Mouse (Mus musculus) hindbrain, postnatal 0 days (tissue): ENCODE data around the gene Gabbr1. TPM values are rescaled to one million over a fixed set of nuclear protein-coding genes. Genes with fewer than 3 reads are reported as not detected.
A peak's percentile ranks its signal among the peaks of the same experiment; 100 is the strongest.

Source experiments
- ATAC-seq: fragments of 200-750 bp; cut with Nextera tagmentation; 2 replicates; pipeline ENCODE4 v1.8.0; 2017; ENCODE audit warnings: mild to moderate bottlenecking, moderate TSS enrichment, moderate library complexity
- DNase-seq: peaks from one replicate; pipeline ENCODE4 v3.0.0-alpha.2; 2015; ENCODE audit warnings: low spot score
- H3K27ac ChIP-seq: fragments of 300-500 bp; sonication (generic); 2 replicates; pipeline ENCODE4 v1.5.1; 2014; ENCODE audit warnings: mild to moderate bottlenecking
- H3K27me3 ChIP-seq: fragments of 300-500 bp; sonication (generic); 2 replicates; pipeline ENCODE4 v1.6.1; 2014; ENCODE audit warnings: low read length, mixed read lengths; ENCODE audit not compliant: insufficient read depth
- H3K36me3 ChIP-seq: fragments of 300-500 bp; sonication (generic); 2 replicates; pipeline ENCODE4 v1.6.1; 2014; ENCODE audit warnings: low read length, mixed read lengths; ENCODE audit not compliant: insufficient read depth
- H3K4me1 ChIP-seq: fragments of 300-500 bp; sonication (generic); 2 replicates; pipeline ENCODE4 v1.6.1; 2014; ENCODE audit warnings: antibody characterized with exemption, low read length, mixed read lengths; ENCODE audit not compliant: insufficient read depth
- H3K4me2 ChIP-seq: fragments of 300-500 bp; sonication (generic); 2 replicates; pipeline ENCODE4 v1.6.1; 2014; ENCODE audit warnings: low read depth, mild to moderate bottlenecking, low read length, moderate library complexity, mixed read lengths
- H3K4me3 ChIP-seq: fragments of 300-500 bp; sonication (generic); 2 replicates; pipeline ENCODE4 v1.5.1; 2014; ENCODE audit warnings: low read length
- H3K9ac ChIP-seq: fragments of 300-500 bp; sonication (generic); replicated peaks from 2 replicates; pipeline ENCODE4 v1.6.1; 2014; ENCODE audit warnings: mild to moderate bottlenecking, low read length, moderate library complexity, mixed read lengths
- H3K9me3 ChIP-seq: fragments of 300-500 bp; sonication (generic); 2 replicates; pipeline ENCODE4 v1.6.1; 2016; ENCODE audit warnings: low read length, mixed read lengths
- CTCF ChIP-seq: IDR thresholded peaks from 2 replicates; pipeline ENCODE4 v1.5.1; 2016; ENCODE audit warnings: antibody characterized with exemption, control low read depth, low read depth
- WGBS: fragments of 180-500 bp; shearing (Covaris S2); extraction: QIAGEN DNeasy Blood & Tissue Kit; methylation state at CpG from one replicate; pipeline ENCODE4 v1.1.7; 2014; 5-methylcytosine and 5-hydroxymethylcytosine counted together
- polyA plus RNA-seq: library from polyadenylated mRNA; unstranded; fragments of >200 nt; fragmentation: Nextera tagmentation; extraction: Ambion mirVana; gene quantifications from 2 replicates; pipeline ENCODE4 v1.2.1, GENCODE M21; 2015
- total RNA-seq: library from RNA; depleted of rRNA; stranded (reverse); fragments of >200 nt; gene quantifications from 2 replicates; pipeline ENCODE4 v1.2.3, GENCODE M21; 2014

Gabbr1 gene
- total and polyA plus RNA-seq, 2 experiments from 2014 or later: 98.3 to 519 TPM

GRCm38 (mm10) chr17:37081659-37082058 is 35.9 kb downstream of the Gabbr1 start:
- Histone ChIP-seq H3K36me3 (peaks cover under 1% of the 10 kb centered on the region; the same call in 1 of the 2 replicates), H3K9ac (no peak overlapping the region), H3K27me3 (no peaks in the 10 kb centered on the region), H3K9me3 (no peaks in the 10 kb centered on the region), H3K27ac (no peak overlapping the region), H3K4me2 (no peak overlapping the region), H3K4me1 (no peaks in the 10 kb centered on the region; the same call in none of the 2 replicates), H3K4me3 (no peak overlapping the region)
- TF ChIP-seq CTCF: no peak
- DNase-seq: no peak
- ATAC-seq: peak; percentile 3; the same call in 1 of the 2 replicates
- 86% methylated on average over 4 of the region's 4 CpGs for WGBS

GRCm38 (mm10) chr17:37083327-37083726 is 37.6 kb downstream of the Gabbr1 start:
- WGBS: 5% methylated on average over 8 of the region's 8 CpGs
- no peaks in the 10 kb centered on the region; the same call in none of the 2 replicates for H3K4me1 ChIP-seq

GRCm38 (mm10) chr17:37084632-37085031 is 38.9 kb downstream of the Gabbr1 start:
- Histone ChIP-seq H3K4me3 (no peak overlapping the region), H3K9ac (no peak overlapping the region), H3K27me3 (no peaks in the 10 kb centered on the region), H3K4me2 (no peak overlapping the region), H3K4me1 (no peaks in the 10 kb centered on the region; the same call in 1 of the 2 replicates), H3K9me3 (no peaks in the 10 kb centered on the region), H3K36me3 (no peaks in the 10 kb centered on the region), H3K27ac (no peak overlapping the region)
- 63% methylated on average over 5 of the region's 5 CpGs for WGBS
- no peak for DNase-seq
- no peak for ATAC-seq
- peak; percentile 59 for TF ChIP-seq CTCF

More at GRCm38 (mm10) chr17:37083327-37083726, 37.6 kb downstream of the Gabbr1 start:
- H3K36me3 ChIP-seq: no peaks in the 10 kb centered on the region
- no peak overlapping the region for H3K27ac ChIP-seq
- ATAC-seq: peak; percentile 73
- no peak overlapping the region for H3K4me2 ChIP-seq
- H3K4me3 ChIP-seq: no peak overlapping the region
- TF ChIP-seq CTCF: peak; percentile 92
- no peak overlapping the region for H3K9ac ChIP-seq
- peak; percentile 87 for DNase-seq
- H3K27me3 ChIP-seq: no peaks in the 10 kb centered on the region
- no peaks in the 10 kb centered on the region for H3K9me3 ChIP-seq

GRCm38 (mm10) chr17:37085545-37085944 is 39.8 kb downstream of the Gabbr1 start:
- no peak for ATAC-seq
- Histone ChIP-seq H3K4me1 (no peaks in the 10 kb centered on the region), H3K4me3 (no peak overlapping the region), H3K27ac (no peak overlapping the region), H3K4me2 (no peak overlapping the region), H3K27me3 (no peaks in the 10 kb centered on the region), H3K9ac (no peak overlapping the region), H3K9me3 (no peaks in the 10 kb centered on the region), H3K36me3 (no peaks in the 10 kb centered on the region)
- no peak for DNase-seq
- no peak for TF ChIP-seq CTCF
- 72% methylated on average over 10 of the region's 10 CpGs for WGBS

GRCm38 (mm10) chr17:37088399-37088798 is 42.6 kb downstream of the Gabbr1 start, which contains the start of gene Olfr90:
TSS of gene Olfr90 (minus strand) at chr17:37088499.
- ATAC-seq: no peak

GRCm38 (mm10) chr17:37092198-37092597 is 46.4 kb downstream of the Gabbr1 start:
- TF ChIP-seq CTCF: no peak
- no peaks in the 10 kb centered on the region for H3K27me3 ChIP-seq
- no peak overlapping the region for H3K4me2 ChIP-seq
- ATAC-seq (no peak), DNase-seq (no peak)
- H3K9me3 ChIP-seq: no peaks in the 10 kb centered on the region
- no peaks in the 10 kb centered on the region for H3K36me3 ChIP-seq
- H3K27ac ChIP-seq: no peak overlapping the region
- no peak overlapping the region for H3K4me3 ChIP-seq
- H3K9ac ChIP-seq: no peak overlapping the region
- WGBS: 82% methylated on average over 1 of the region's 1 CpGs
- H3K4me1 ChIP-seq: no peaks in the 10 kb centered on the region

More at GRCm38 (mm10) chr17:37088399-37088798, 42.6 kb downstream of the Gabbr1 start, which contains the start of gene Olfr90:
- Histone ChIP-seq H3K4me2 (no peak within 1 kb of the TSS), H3K36me3 (no peaks in the 10 kb centered on the region), H3K4me3 (no peak within 1 kb of the TSS), H3K27ac (no peak within 1 kb of the TSS), H3K9me3 (no peaks in the 10 kb centered on the region), H3K9ac (no peak within 1 kb of the TSS), H3K4me1 (no peaks in the 10 kb centered on the region), H3K27me3 (no peaks in the 10 kb centered on the region)
- no peak for DNase-seq
- no peak for TF ChIP-seq CTCF

GRCm38 (mm10) chr17:37093289-37093688 is 47.5 kb downstream of the Gabbr1 start:
- peak; percentile 41 for DNase-seq
- no peak overlapping the region for H3K27ac ChIP-seq
- H3K4me1 ChIP-seq: no peaks in the 10 kb centered on the region
- TF ChIP-seq CTCF: no peak
- H3K27me3 ChIP-seq: no peaks in the 10 kb centered on the region
- no peaks in the 10 kb centered on the region for H3K36me3 ChIP-seq
- H3K9ac ChIP-seq: no peak overlapping the region
- no peak overlapping the region for H3K4me3 ChIP-seq
- H3K9me3 ChIP-seq: no peaks in the 10 kb centered on the region
- H3K4me2 ChIP-seq: no peak overlapping the region
- 56% methylated on average over 5 of the region's 5 CpGs for WGBS
- ATAC-seq: peak; percentile 74
